27 mouse cellular contexts compared by ENCODE assay signal in the genomic region with DNA sequence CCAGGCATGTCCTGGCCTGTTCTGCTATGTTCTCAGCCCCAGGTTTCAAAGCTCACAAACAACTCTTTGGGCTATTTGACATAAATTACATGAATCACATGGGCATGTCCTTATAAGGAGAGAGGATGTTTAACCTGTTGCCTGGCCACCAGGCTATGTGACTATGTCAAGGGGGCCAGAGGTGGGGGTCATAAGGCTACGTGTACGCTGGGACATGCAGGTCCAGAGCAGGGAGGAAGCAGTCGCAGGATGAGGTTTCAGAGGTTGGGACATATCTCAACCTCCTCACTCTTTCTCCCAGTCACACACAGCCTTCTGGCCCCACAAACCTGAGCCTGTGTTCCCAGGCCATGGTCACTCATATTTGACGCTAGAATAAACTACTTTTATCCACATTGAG. TPM values are rescaled to one million over a fixed set of nuclear protein-coding genes. Genes with fewer than 3 reads are reported as not detected.
DNase-seq lines count a peak whose midpoint lies in the region; ATAC-seq and TF ChIP-seq lines count a peak whose summit lies in the region.
"Had no signal": no experiment of that assay in that cellular context is flagged by ENCODE, and none has a peak within 500 bp of the region (broad histone marks: within the 10 kb centered on the region; RNA-seq: fewer than 3 reads in every experiment).

No protein-coding gene starts in this region.

- 47% methylated on average over 4 of the region's 4 CpGs for WGBS in liver, postnatal 0 days (ENCODE audit: insufficient replicate concordance)

- DNase-seq in liver, postnatal 0 days = no peak
- DNase-seq in liver (no peak), ES-E14 (ENCODE audit: low read depth, low spot score) (no peak)
- no peak for DNase-seq in cerebellum, adult 11 months
- DNase-seq in testis, postnatal 14 days (ENCODE audit: low spot score) = no peak
- no peak for DNase-seq in gastrocnemius, postnatal 14 days
- DNase-seq: adrenal gland, adult 2 months; adrenal gland, postnatal 10 days; adrenal gland, postnatal 25 days; B cell, adult 2 months; cerebellum, adult 11-12 months; cerebellum, adult 2 months; cerebellum, adult 9-10 months; cerebellum, postnatal 10 days; cerebellum, postnatal 25 days; embryo, embryonic 11 days had no signal

- H3K4me1 ChIP-seq in liver, postnatal 0 days (ENCODE audit: insufficient read depth) = no peaks in the 10 kb centered on the region; the same call in 1 of the 2 replicates
- H3K4me1 ChIP-seq in ES-E14 (ENCODE audit: control insufficient read depth in 2 of 2, insufficient read depth in 2 of 2, low read length in 2 of 2, poor library complexity in 1 of 2) = peaks cover 0 to 3% of the 10 kb centered on the region in 2 experiments; a peak in 1 of 4 replicates
- H3K4me1 ChIP-seq: embryonic facial prominence, embryonic 15.5 days had no signal

- no peaks in the 10 kb centered on the region for H3K36me3 ChIP-seq in liver, postnatal 0 days (replicated peaks; ENCODE audit: insufficient read depth, low read length)
- peaks cover 3% of the 10 kb centered on the region; the same call in 1 of the 2 replicates for H3K36me3 ChIP-seq in ES-E14 (ENCODE audit: control insufficient read depth, insufficient read depth, low read length, poor library complexity, severe bottlenecking)
- H3K36me3 ChIP-seq: embryonic facial prominence, embryonic 13.5 days; embryonic facial prominence, embryonic 15.5 days; forebrain, embryonic 10.5 days; forebrain, embryonic 12.5 days had no signal

- ATAC-seq in liver, postnatal 0 days = peak; percentile 19; the same call in 1 of the 2 replicates
- ATAC-seq in granulocyte monocyte progenitor cell, adult 5-6 weeks (replicated peaks; ENCODE audit: poor library complexity, severe bottlenecking) = peak; percentile 69
- ATAC-seq: CD4-positive, CD25-positive, alpha-beta regulatory T cell, adult 4 months; forebrain, embryonic 14.5 days; forebrain, embryonic 16.5 days had no signal

- TF ChIP-seq EP300 in liver, postnatal 0 days (IDR thresholded peaks at IDR 0.05; ENCODE audit: low read depth) = no peak

- H3K27me3 ChIP-seq in liver, postnatal 0 days (ENCODE audit: insufficient read depth, low read length) = no peaks in the 10 kb centered on the region
- H3K27me3 ChIP-seq: CH12.LX; embryonic facial prominence, embryonic 13.5 days; embryonic facial prominence, embryonic 15.5 days; forebrain, embryonic 12.5 days had no signal

- intact Hi-C loops in gastrocnemius, postnatal 14 days (cut with DNase I; ENCODE audit: low total_unique reads) = no loop called here

- in situ Hi-C loops in ES-E14 (cut with MboI; ENCODE audit: low sequenced_read_pairs in 2 of 2, unreplicated experiment in 2 of 2) = no loop called here

- TF ChIP-seq CTCF in liver, postnatal 0 days (IDR thresholded peaks at IDR 0.05; ENCODE audit: low read depth) = no peak

- no peak overlapping the region for H3K4me3 ChIP-seq in liver, postnatal 0 days (ENCODE audit: low read depth, low read length)
- H3K4me3 ChIP-seq in ES-E14 (ENCODE audit: insufficient read depth in 1 of 2, low read depth in 1 of 2, low read length in 2 of 2, poor library complexity in 1 of 2, severe bottlenecking in 1 of 2) = no peak overlapping the region
- H3K4me3 ChIP-seq: embryonic facial prominence, embryonic 13.5 days; embryonic facial prominence, embryonic 15.5 days; erythroblast, embryonic 14.5 days; forebrain, embryonic 10.5 days; forebrain, embryonic 12.5 days had no signal

- H3K9ac ChIP-seq in liver, postnatal 0 days (replicated peaks) = no peak overlapping the region
- H3K9ac ChIP-seq in ES-E14 (ENCODE audit: insufficient read depth, low read depth, low read length, poor library complexity, severe bottlenecking) = no peak overlapping the region
- H3K9ac ChIP-seq: embryonic facial prominence, embryonic 13.5 days; embryonic facial prominence, embryonic 15.5 days; forebrain, embryonic 12.5 days had no signal

- no peak overlapping the region for H3K27ac ChIP-seq in liver, postnatal 0 days (ENCODE audit: low read depth)
- H3K27ac ChIP-seq in ES-E14 (ENCODE audit: insufficient read depth, low read depth, low read length, poor library complexity, severe bottlenecking) = peak overlapping the region; percentile 77; the same call in 1 of the 2 replicates
- H3K27ac ChIP-seq: embryonic facial prominence, embryonic 13.5 days; embryonic facial prominence, embryonic 15.5 days; forebrain, embryonic 10.5 days; forebrain, embryonic 12.5 days had no signal

- no peak overlapping the region for H3K4me2 ChIP-seq in liver, postnatal 0 days (ENCODE audit: low read depth, low read length)
- H3K4me2 ChIP-seq: embryonic facial prominence, embryonic 13.5 days; embryonic facial prominence, embryonic 15.5 days; forebrain, embryonic 12.5 days had no signal

- H3K9me3 ChIP-seq in liver, postnatal 0 days (ENCODE audit: low read length) = no peaks in the 10 kb centered on the region
- H3K9me3 ChIP-seq in ES-E14 (ENCODE audit: control insufficient read depth, insufficient read depth, low read depth, low read length) = no peaks in the 10 kb centered on the region
- H3K9me3 ChIP-seq: embryonic facial prominence, embryonic 13.5 days; embryonic facial prominence, embryonic 15.5 days; forebrain, embryonic 10.5 days; forebrain, embryonic 12.5 days had no signal

TF ChIP-seq in ES-E14, 5 proteins besides CTCF, POLR2A, EP300 and RAD21:
- TF ChIP-seq ZNF384 (IDR thresholded peaks at IDR 0.05; ENCODE audit: low read depth, low read length) = no peak
- no peak for TF ChIP-seq MAFK (IDR thresholded peaks at IDR 0.05; ENCODE audit: insufficient read depth, low read depth, low read length)
- no peak for TF ChIP-seq HCFC1 (IDR thresholded peaks at IDR 0.05; ENCODE audit: borderline replicate concordance, insufficient read depth, low read length)
- no peak for TF ChIP-seq CHD2 (IDR thresholded peaks at IDR 0.05; ENCODE audit: low read depth, low read length)
- TF ChIP-seq ZC3H11A (IDR thresholded peaks at IDR 0.05; ENCODE audit: borderline replicate concordance, low read depth, low read length) = no peak

RNA-seq across cellular contexts. Expression of a gene that starts 9.7 kb away (rescaled TPM):
- polyA plus RNA-seq in liver, postnatal 0 days (2015; fragmentation: Nextera tagmentation; extraction: Ambion mirVana) = 7.4 and 8.4 TPM in 2 replicates
- 0.26 and 0.40 TPM in 2 replicates for total RNA-seq in ES-E14 (2012; rRNA removed)
- total RNA-seq in granulocyte monocyte progenitor cell, adult 5-6 weeks (2014; fragmentation: Nextera tagmentation) = 3.7 TPM in 1 of 2 replicates, not detected in the other
- total RNA-seq in granulocyte monocyte progenitor cell, adult 5-6 weeks (2017) = 6.5 and 8.8 TPM in 2 replicates
- 1 to 10 TPM; 3.5 to 3.6 TPM for total RNA-seq in gastrocnemius, postnatal 14 days (2021)

RNA-seq across cellular contexts. Expression of a gene that starts 48.0 kb away (rescaled TPM):
- 235 and 247 TPM in 2 replicates for polyA plus RNA-seq in liver, postnatal 0 days (2015; fragmentation: Nextera tagmentation; extraction: Ambion mirVana)
- 0.48 TPM in 1 of 2 replicates, not detected in the other for total RNA-seq in ES-E14 (2012; rRNA removed)
- 32.3 TPM in 1 of 2 replicates, not detected in the other for total RNA-seq in granulocyte monocyte progenitor cell, adult 5-6 weeks (2014; fragmentation: Nextera tagmentation)
- total RNA-seq in granulocyte monocyte progenitor cell, adult 5-6 weeks (2017) = 99.6 and 152 TPM in 2 replicates
- under 1 TPM; 0.24 to 0.27 TPM for total RNA-seq in gastrocnemius, postnatal 14 days (2021)
- total RNA-seq: MEL had no signal
- polyA plus RNA-seq: adrenal gland, adult 2 months; erythroblast, embryonic 14.5 days; forebrain, embryonic 10.5 days had no signal

RNA-seq across cellular contexts. Expression of a gene that starts 50.3 kb away (rescaled TPM):
- polyA plus RNA-seq in liver, postnatal 0 days (2015; fragmentation: Nextera tagmentation; extraction: Ambion mirVana) = 18.4 and 18.5 TPM in 2 replicates
- 25.5 and 33.0 TPM in 2 replicates for total RNA-seq in ES-E14 (2012; rRNA removed)
- total RNA-seq in granulocyte monocyte progenitor cell, adult 5-6 weeks (2014; fragmentation: Nextera tagmentation) = 34.0 and 37.9 TPM in 2 replicates
- 75.1 and 86.0 TPM in 2 replicates for total RNA-seq in granulocyte monocyte progenitor cell, adult 5-6 weeks (2017)
- total RNA-seq in gastrocnemius, postnatal 14 days (2021) = 10 to 100 TPM; 60.2 to 63.7 TPM
